Mouse (Mus musculus) thymus, adult 2 months (tissue): Measurements from ENCODE around the gene R3hdm4.

Experiments used
- CTCF ChIP-seq: fragments of 200-500 bp; IDR thresholded peaks from 2 replicates; pipeline ENCODE4 v1.5.1; 2012; ENCODE audit warnings: mild to moderate bottlenecking, control low read depth, low read length, moderate library complexity, borderline replicate concordance; ENCODE audit not compliant: control insufficient read depth, poor library complexity, insufficient read depth; ENCODE audit errors: extremely low read depth
- POLR2A ChIP-seq: fragments of 200-500 bp; IDR thresholded peaks from 2 replicates; pipeline ENCODE4 v1.6.1; 2012; ENCODE audit warnings: mild to moderate bottlenecking, low read length, control low read depth, moderate library complexity; ENCODE audit not compliant: control insufficient read depth, poor library complexity, insufficient read depth; ENCODE audit errors: extremely low read depth

GRCm38 (mm10) chr10:79910556-79910955 is 10.5 kb downstream of the R3hdm4 start, which contains the start of gene Gm26602:
- TF ChIP-seq POLR2A = no peak
- TF ChIP-seq CTCF = no peak
